Mouse (Mus musculus) C2C12 (cell line): ENCODE data around the gene Ppig.

Experiments used
- CTCF ChIP-seq: IDR thresholded peaks from one replicate; pipeline ENCODE4 v1.5.1; 2011; ENCODE audit not compliant: control insufficient read depth, insufficient read depth, insufficient read length
- USF1 ChIP-seq: IDR thresholded peaks from one replicate; pipeline ENCODE4 v1.6.1; 2011; ENCODE audit warnings: low read depth, mild to moderate bottlenecking, control low read depth, moderate library complexity

DNA sequence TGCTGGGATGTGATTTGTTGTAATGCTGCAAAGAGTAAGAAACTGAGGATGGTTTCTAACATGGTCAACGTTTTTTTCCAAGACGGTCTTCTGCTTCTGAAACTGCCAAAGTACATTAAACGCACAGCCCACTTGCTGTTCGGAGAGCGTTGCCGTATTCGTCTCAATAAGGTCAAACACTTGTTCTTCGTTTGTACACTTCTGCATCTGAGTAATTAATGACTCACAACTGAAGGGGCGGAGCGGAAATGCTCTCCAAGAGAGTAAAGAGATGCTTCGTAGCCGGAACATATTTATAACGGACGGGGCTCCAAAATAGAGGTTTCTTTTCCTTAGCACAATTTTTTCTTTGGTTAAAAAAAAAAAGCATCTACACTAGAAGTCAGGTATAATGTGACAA, 10.2 kb upstream of the Ppig start:
- TF ChIP-seq CTCF (no peak), USF1 (no peak)
